17 mouse cellular contexts compared by ENCODE assay signal in genomic region chr1:131022591-131023249, GRCm38 (mm10). TPM values are rescaled to one million over a fixed set of nuclear protein-coding genes. Genes with fewer than 3 reads are reported as not detected.
A peak's percentile ranks its signal among the peaks of the same experiment; 100 is the strongest.
DNase-seq lines count a peak whose midpoint lies in the region; ATAC-seq and TF ChIP-seq lines count a peak whose summit lies in the region.
"Had no signal": no experiment of that assay in that cellular context is flagged by ENCODE, and none has a peak within 500 bp of the region (broad histone marks: within the 10 kb centered on the region; RNA-seq: fewer than 3 reads in every experiment).

No protein-coding gene starts in this region.

- no peak overlapping the region for H3K27ac ChIP-seq in limb, embryonic 11.5 days (replicated peaks; ENCODE audit: low read depth, low read length)
- no peak overlapping the region for H3K27ac ChIP-seq in limb, embryonic 10.5 days
- no peak overlapping the region for H3K27ac ChIP-seq in lung, postnatal 0 days (ENCODE audit: low read length)
- H3K27ac ChIP-seq: embryonic facial prominence, embryonic 13.5 days; heart, embryonic 13.5 days; hindbrain, embryonic 12.5 days; limb, embryonic 12.5 days; lung, embryonic 15.5 days had no signal

- WGBS in limb, embryonic 11.5 days, result 32% methylated on average over 5 of the region's 5 CpGs
- WGBS in limb, embryonic 10.5 days, result 44% methylated on average over 5 of the region's 5 CpGs
- 41% methylated on average over 5 of the region's 5 CpGs for WGBS in lung, postnatal 0 days

- no peaks in the 10 kb centered on the region for H3K27me3 ChIP-seq in limb, embryonic 11.5 days (ENCODE audit: control insufficient read depth, insufficient read depth, low read length)
- H3K27me3 ChIP-seq in limb, embryonic 10.5 days (ENCODE audit: low read depth, poor library complexity, severe bottlenecking), result peaks cover 20% of the 10 kb centered on the region
- H3K27me3 ChIP-seq in lung, postnatal 0 days (replicated peaks; ENCODE audit: insufficient read depth, low read length), result no peaks in the 10 kb centered on the region
- H3K27me3 ChIP-seq: hindbrain, embryonic 12.5 days; limb, embryonic 12.5 days; lung, embryonic 15.5 days had no signal

- H3K4me3 ChIP-seq in limb, embryonic 11.5 days (ENCODE audit: low read depth, low read length), result no peak overlapping the region
- no peak overlapping the region for H3K4me3 ChIP-seq in limb, embryonic 10.5 days
- H3K4me3 ChIP-seq in lung, postnatal 0 days (ENCODE audit: low read depth, low read length), result no peak overlapping the region
- H3K4me3 ChIP-seq: embryonic facial prominence, embryonic 13.5 days; heart, embryonic 13.5 days; hindbrain, embryonic 12.5 days; limb, embryonic 12.5 days; lung, embryonic 15.5 days had no signal

- H3K9me3 ChIP-seq in limb, embryonic 11.5 days (ENCODE audit: control insufficient read depth, low read length), result no peaks in the 10 kb centered on the region
- no peaks in the 10 kb centered on the region for H3K9me3 ChIP-seq in limb, embryonic 10.5 days (replicated peaks)
- H3K9me3 ChIP-seq in lung, postnatal 0 days (ENCODE audit: low read length), result no peaks in the 10 kb centered on the region
- H3K9me3 ChIP-seq: embryonic facial prominence, embryonic 13.5 days; heart, embryonic 13.5 days; hindbrain, embryonic 12.5 days; limb, embryonic 12.5 days; lung, embryonic 15.5 days had no signal

- H3K36me3 ChIP-seq in limb, embryonic 11.5 days (ENCODE audit: control insufficient read depth, insufficient read depth, low read length), result no peaks in the 10 kb centered on the region
- no peaks in the 10 kb centered on the region for H3K36me3 ChIP-seq in limb, embryonic 10.5 days
- no peaks in the 10 kb centered on the region for H3K36me3 ChIP-seq in lung, postnatal 0 days (ENCODE audit: insufficient read depth, low read length)
- H3K36me3 ChIP-seq: embryonic facial prominence, embryonic 13.5 days; heart, embryonic 13.5 days; hindbrain, embryonic 12.5 days; limb, embryonic 12.5 days; lung, embryonic 15.5 days had no signal

- no peak for TF ChIP-seq CTCF in lung, postnatal 0 days (IDR thresholded peaks at IDR 0.05)

- no peak for TF ChIP-seq EP300 in lung, postnatal 0 days (IDR thresholded peaks at IDR 0.05)

- ATAC-seq in limb, embryonic 11.5 days (ENCODE audit: insufficient number of reproducible peaks, low FRiP score, low TSS enrichment, low read depth), result no peak
- no peak for ATAC-seq in lung, postnatal 0 days
- ATAC-seq: forebrain, embryonic 14.5 days had no signal

- H3K4me2 ChIP-seq in limb, embryonic 11.5 days (ENCODE audit: low read depth, severe bottlenecking), result no peak overlapping the region
- H3K4me2 ChIP-seq in lung, postnatal 0 days (replicated peaks; ENCODE audit: low read depth, low read length), result no peak overlapping the region
- H3K4me2 ChIP-seq: embryonic facial prominence, embryonic 13.5 days; heart, embryonic 13.5 days; hindbrain, embryonic 12.5 days; limb, embryonic 12.5 days; lung, embryonic 15.5 days; midbrain, embryonic 11.5 days had no signal

- H3K9ac ChIP-seq in limb, embryonic 11.5 days (ENCODE audit: low read length), result no peak overlapping the region
- no peak overlapping the region for H3K9ac ChIP-seq in lung, postnatal 0 days (replicated peaks; ENCODE audit: low read depth)
- H3K9ac ChIP-seq: embryonic facial prominence, embryonic 13.5 days; heart, embryonic 13.5 days; hindbrain, embryonic 12.5 days; limb, embryonic 12.5 days; lung, embryonic 15.5 days had no signal

- peak; percentile 26 for DNase-seq in limb, embryonic 11.5 days (ENCODE audit: low spot score)
- no peak for DNase-seq in limb, embryonic 10.5 days (ENCODE audit: low spot score)
- peak; percentile 33 for DNase-seq in cerebellum, adult 9-10 months
- peak; percentile 18 to 32 for DNase-seq in kidney, postnatal 36 days
- no peak for DNase-seq in lung, postnatal 0 days (ENCODE audit: low spot score)
- no peak for DNase-seq in MN1 (ENCODE audit: low spot score)
- no peak for DNase-seq in layer of hippocampus, adult 9-11 months
- DNase-seq: gastrocnemius, postnatal 36 days; spleen, adult 18-20 months had no signal

- H3K4me1 ChIP-seq in limb, embryonic 11.5 days (ENCODE audit: control insufficient read depth, insufficient read depth, low read length), result peaks cover 6% of the 10 kb centered on the region; the same call in 1 of the 2 replicates
- peaks cover 19% of the 10 kb centered on the region for H3K4me1 ChIP-seq in limb, embryonic 10.5 days
- H3K4me1 ChIP-seq in lung, postnatal 0 days (ENCODE audit: insufficient read depth, low read depth, low read length), result no peaks in the 10 kb centered on the region
- H3K4me1 ChIP-seq: embryonic facial prominence, embryonic 13.5 days; hindbrain, embryonic 12.5 days; lung, embryonic 15.5 days had no signal

RNA-seq across cellular contexts. Expression of gene Il10, which starts 3.1 kb away (rescaled TPM):
- polyA plus RNA-seq in limb, embryonic 11.5 days (2014; fragmentation: Nextera tagmentation; extraction: Ambion mirVana), result 0.24 TPM in 1 of 2 replicates, not detected in the other
- not detected in 2 replicates for polyA plus RNA-seq in limb, embryonic 10.5 days (2016; fragmentation: Nextera tagmentation; extraction: Ambion mirVana)
- polyA plus RNA-seq in lung, postnatal 0 days (2015; fragmentation: Nextera tagmentation; extraction: Ambion mirVana), result not detected in 2 replicates
- polyA plus RNA-seq: embryonic facial prominence, embryonic 13.5 days; forebrain, embryonic 14.5 days; heart, embryonic 13.5 days; hindbrain, embryonic 12.5 days; midbrain, embryonic 11.5 days; testis, adult 2 months had no signal

Comparison
In these comparisons a context has a peak if more than half of its experiments do, and no peak if none do; other contexts are left out.
1. DNase-seq: peak in limb, embryonic 11.5 days (single experiment), cerebellum, adult 9-10 months (single experiment) and kidney, postnatal 36 days (2 of 2); none in limb, embryonic 10.5 days (single experiment), lung, postnatal 0 days (single experiment), MN1 (single experiment) and layer of hippocampus, adult 9-11 months (single experiment).